Comparison of ENCODE assay signal across 17 mouse cellular contexts in the genomic region with DNA sequence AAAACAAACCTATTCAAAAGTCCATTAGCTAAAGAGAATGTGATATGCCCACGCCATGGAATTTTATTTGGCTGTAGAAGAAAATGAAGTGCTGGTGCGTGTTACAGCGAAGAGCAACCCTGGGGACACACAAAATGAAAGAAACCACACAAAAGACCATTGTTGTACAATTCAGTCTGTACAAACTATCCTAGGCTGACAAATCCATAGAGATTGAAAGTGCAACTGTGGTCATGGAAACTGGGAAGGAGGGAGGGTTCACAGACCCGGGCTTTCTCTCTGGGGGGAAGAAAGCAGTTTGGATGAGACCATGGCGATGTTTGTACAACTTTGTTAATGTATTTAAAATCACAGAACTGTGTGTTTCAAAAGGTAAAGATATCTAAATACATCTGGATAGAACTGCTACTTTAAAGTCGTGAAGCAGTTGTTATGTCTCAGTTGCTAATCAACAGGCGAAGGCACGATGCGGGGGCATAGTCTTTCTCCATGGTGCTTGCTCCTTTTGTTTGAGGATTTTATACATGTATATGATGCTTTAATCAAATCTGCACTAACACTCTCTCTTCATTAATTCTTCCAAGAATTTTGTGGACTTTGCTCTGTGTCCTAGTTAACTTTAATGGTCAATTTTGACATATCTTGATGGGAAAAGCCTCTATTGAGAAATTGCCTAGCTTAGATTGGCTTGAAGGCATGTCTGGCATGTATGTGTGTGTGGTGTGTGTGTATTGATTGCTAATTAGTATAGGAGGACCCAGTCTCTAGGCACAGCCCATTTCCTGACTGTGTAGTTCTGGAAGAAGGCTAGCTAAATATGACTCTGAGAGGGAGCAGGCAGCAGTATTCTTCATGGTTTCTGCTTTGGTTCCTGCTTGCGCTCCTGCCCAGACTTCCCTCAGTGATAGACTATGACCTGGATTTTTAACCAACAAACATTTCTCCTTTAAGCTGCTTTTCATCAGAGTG. TPM values are rescaled to one million over a fixed set of nuclear protein-coding genes. Genes with fewer than 3 reads are reported as not detected.
DNase-seq lines count a peak whose midpoint lies in the region; ATAC-seq lines count a peak whose summit lies in the region.
"Had no signal": no experiment of that assay in that cellular context is flagged by ENCODE, and none has a peak within 500 bp of the region (broad histone marks: within the 10 kb centered on the region; RNA-seq: fewer than 3 reads in every experiment).

No protein-coding gene starts in this region.

- H3K27me3 ChIP-seq in forebrain, embryonic 12.5 days = no peaks in the 10 kb centered on the region
- no peaks in the 10 kb centered on the region for H3K27me3 ChIP-seq in forebrain, embryonic 11.5 days (ENCODE audit: control insufficient read depth, insufficient read depth, low read length)
- no peaks in the 10 kb centered on the region for H3K27me3 ChIP-seq in lung, embryonic 15.5 days
- peaks cover 3% of the 10 kb centered on the region; the same call in 1 of the 2 replicates for H3K27me3 ChIP-seq in hindbrain, embryonic 13.5 days
- H3K27me3 ChIP-seq in midbrain, embryonic 16.5 days (ENCODE audit: control insufficient read depth, insufficient read depth, low read depth, low read length) = no peaks in the 10 kb centered on the region
- H3K27me3 ChIP-seq: limb, embryonic 15.5 days; stomach, embryonic 15.5 days had no signal

- H3K9me3 ChIP-seq in forebrain, embryonic 12.5 days = no peaks in the 10 kb centered on the region
- no peaks in the 10 kb centered on the region for H3K9me3 ChIP-seq in forebrain, embryonic 11.5 days (ENCODE audit: control insufficient read depth, low read length)
- no peaks in the 10 kb centered on the region for H3K9me3 ChIP-seq in lung, embryonic 15.5 days
- H3K9me3 ChIP-seq in hindbrain, embryonic 13.5 days = no peaks in the 10 kb centered on the region
- H3K9me3 ChIP-seq in midbrain, embryonic 16.5 days (replicated peaks; ENCODE audit: control insufficient read depth, low read length, poor library complexity, severe bottlenecking) = no peaks in the 10 kb centered on the region
- H3K9me3 ChIP-seq: limb, embryonic 15.5 days; stomach, embryonic 15.5 days had no signal

- 63% methylated on average over 10 of the region's 10 CpGs for WGBS in forebrain, embryonic 12.5 days
- 67% methylated on average over 10 of the region's 10 CpGs for WGBS in forebrain, embryonic 11.5 days
- 68% methylated on average over 10 of the region's 10 CpGs for WGBS in lung, embryonic 15.5 days
- 37% methylated on average over 10 of the region's 10 CpGs for WGBS in hindbrain, embryonic 13.5 days
- 36% methylated on average over 10 of the region's 10 CpGs for WGBS in midbrain, embryonic 16.5 days

- no peak overlapping the region for H3K27ac ChIP-seq in forebrain, embryonic 12.5 days
- H3K27ac ChIP-seq in forebrain, embryonic 11.5 days (ENCODE audit: low read depth, low read length) = no peak overlapping the region
- peak overlapping the region; percentile 75 for H3K27ac ChIP-seq in lung, embryonic 15.5 days
- H3K27ac ChIP-seq in hindbrain, embryonic 13.5 days = peak overlapping the region; percentile 42
- H3K27ac ChIP-seq in midbrain, embryonic 16.5 days (ENCODE audit: low read length) = peak overlapping the region; percentile 48; the same call in 1 of the 2 replicates
- H3K27ac ChIP-seq: limb, embryonic 15.5 days; stomach, embryonic 15.5 days had no signal

- H3K4me3 ChIP-seq in forebrain, embryonic 12.5 days (replicated peaks) = no peak overlapping the region
- H3K4me3 ChIP-seq in forebrain, embryonic 11.5 days (ENCODE audit: low read depth, low read length) = no peak overlapping the region
- no peak overlapping the region for H3K4me3 ChIP-seq in lung, embryonic 15.5 days
- H3K4me3 ChIP-seq in hindbrain, embryonic 13.5 days = no peak overlapping the region
- H3K4me3 ChIP-seq in midbrain, embryonic 16.5 days (ENCODE audit: low read depth, low read length) = no peak overlapping the region
- H3K4me3 ChIP-seq: erythroblast, embryonic 14.5 days; limb, embryonic 15.5 days; stomach, embryonic 15.5 days had no signal

- peaks cover 14% of the 10 kb centered on the region for H3K4me1 ChIP-seq in forebrain, embryonic 12.5 days
- no peaks in the 10 kb centered on the region for H3K4me1 ChIP-seq in forebrain, embryonic 11.5 days (replicated peaks; ENCODE audit: control insufficient read depth, insufficient read depth, low read length)
- H3K4me1 ChIP-seq in lung, embryonic 15.5 days = peaks cover 10% of the 10 kb centered on the region; the same call in 1 of the 2 replicates
- peaks cover 17% of the 10 kb centered on the region for H3K4me1 ChIP-seq in hindbrain, embryonic 13.5 days (replicated peaks)
- peaks cover 11% of the 10 kb centered on the region for H3K4me1 ChIP-seq in midbrain, embryonic 16.5 days (ENCODE audit: control insufficient read depth, insufficient read depth, low read length)
- H3K4me1 ChIP-seq: stomach, embryonic 15.5 days had no signal

- no peak overlapping the region for H3K9ac ChIP-seq in forebrain, embryonic 12.5 days
- H3K9ac ChIP-seq in forebrain, embryonic 11.5 days (ENCODE audit: low read length) = no peak overlapping the region
- H3K9ac ChIP-seq in lung, embryonic 15.5 days = no peak overlapping the region
- no peak overlapping the region for H3K9ac ChIP-seq in hindbrain, embryonic 13.5 days
- H3K9ac ChIP-seq in midbrain, embryonic 16.5 days (ENCODE audit: low read depth, low read length) = no peak overlapping the region
- H3K9ac ChIP-seq: limb, embryonic 15.5 days; stomach, embryonic 15.5 days had no signal

- no peak for DNase-seq in forebrain, embryonic 11.5 days (ENCODE audit: low spot score)
- DNase-seq in lung, postnatal 14 days = no peak
- no peak for DNase-seq in adrenal gland, postnatal 4 days (ENCODE audit: low spot score in 2 of 2)
- DNase-seq: cerebellum, adult 9-10 months; heart, postnatal 36 days; kidney, adult 9 months; layer of hippocampus, adult 9-11 months; right cerebral cortex, postnatal 25 days had no signal

- no peaks in the 10 kb centered on the region for H3K36me3 ChIP-seq in forebrain, embryonic 12.5 days (replicated peaks)
- H3K36me3 ChIP-seq in forebrain, embryonic 11.5 days (ENCODE audit: control insufficient read depth, insufficient read depth, low read length) = no peaks in the 10 kb centered on the region
- H3K36me3 ChIP-seq in lung, embryonic 15.5 days = no peaks in the 10 kb centered on the region
- no peaks in the 10 kb centered on the region for H3K36me3 ChIP-seq in hindbrain, embryonic 13.5 days
- no peaks in the 10 kb centered on the region for H3K36me3 ChIP-seq in midbrain, embryonic 16.5 days (ENCODE audit: control insufficient read depth, insufficient read depth, low read length)
- H3K36me3 ChIP-seq: limb, embryonic 15.5 days; stomach, embryonic 15.5 days had no signal

- ATAC-seq in forebrain, embryonic 12.5 days (ENCODE audit: low FRiP score) = peak; percentile 41; the same call in 1 of the 2 replicates
- ATAC-seq in forebrain, embryonic 11.5 days (replicated peaks; ENCODE audit: low FRiP score) = no peak
- no peak for ATAC-seq in lung, embryonic 15.5 days (ENCODE audit: borderline replicate concordance, extremely low read depth, low FRiP score, low TSS enrichment)
- ATAC-seq in hindbrain, embryonic 13.5 days (ENCODE audit: low FRiP score) = peak; percentile 84
- peak; percentile 79 for ATAC-seq in midbrain, embryonic 16.5 days
- no peak for ATAC-seq in megakaryocyte-erythroid progenitor cell, adult 5-6 weeks (replicated peaks; ENCODE audit: low FRiP score, low TSS enrichment, poor library complexity, severe bottlenecking)
- ATAC-seq: activated CD4-positive, CD25-positive, alpha-beta regulatory T cell, adult 4 months had no signal

- H3K4me2 ChIP-seq in forebrain, embryonic 12.5 days = no peak overlapping the region
- no peak overlapping the region for H3K4me2 ChIP-seq in forebrain, embryonic 11.5 days (ENCODE audit: low read depth, low read length, severe bottlenecking)
- no peak overlapping the region for H3K4me2 ChIP-seq in lung, embryonic 15.5 days
- H3K4me2 ChIP-seq in hindbrain, embryonic 13.5 days = peak overlapping the region; percentile 6; the same call in 1 of the 2 replicates
- H3K4me2 ChIP-seq in midbrain, embryonic 16.5 days (ENCODE audit: low read length) = peak overlapping the region; percentile 23
- H3K4me2 ChIP-seq: limb, embryonic 15.5 days; stomach, embryonic 15.5 days had no signal

RNA-seq across cellular contexts. Expression of gene Colgalt2, which starts 55.9 kb away (rescaled TPM):
- 1.5 and 2.1 TPM in 2 replicates for polyA plus RNA-seq in forebrain, embryonic 12.5 days (2016; fragmentation: Nextera tagmentation; extraction: Ambion mirVana)
- polyA plus RNA-seq in forebrain, embryonic 11.5 days (2014; fragmentation: Nextera tagmentation; extraction: Ambion mirVana) = 2.1 and 2.2 TPM in 2 replicates
- polyA plus RNA-seq in lung, embryonic 15.5 days (2015; fragmentation: Nextera tagmentation; extraction: Ambion mirVana) = 1.0 and 1.2 TPM in 2 replicates
- polyA plus RNA-seq in hindbrain, embryonic 13.5 days (2015; fragmentation: Nextera tagmentation; extraction: Ambion mirVana) = 2.5 and 2.9 TPM in 2 replicates
- 4.4 and 5.1 TPM in 2 replicates for polyA plus RNA-seq in midbrain, embryonic 16.5 days (2015; fragmentation: Nextera tagmentation; extraction: Ambion mirVana)
- not detected in 2 replicates for total RNA-seq in megakaryocyte-erythroid progenitor cell, adult 5-6 weeks (2014; fragmentation: Nextera tagmentation)
- not detected in 2 replicates for total RNA-seq in megakaryocyte-erythroid progenitor cell, adult 5-6 weeks (2017)
- total RNA-seq in adrenal gland, postnatal 4 days (2021) = 1 to 10 TPM; 2.5 to 2.8 TPM
- polyA plus RNA-seq: activated CD4-positive, CD25-positive, alpha-beta regulatory T cell, adult 4 months; erythroblast, embryonic 14.5 days had no signal

Comparison
In these comparisons a context has a peak if more than half of its experiments do, and no peak if none do; other contexts are left out.
1. ATAC-seq: peak in forebrain, embryonic 12.5 days (single experiment), hindbrain, embryonic 13.5 days (single experiment) and midbrain, embryonic 16.5 days (single experiment); none in forebrain, embryonic 11.5 days (single experiment), lung, embryonic 15.5 days (single experiment) and megakaryocyte-erythroid progenitor cell, adult 5-6 weeks (single experiment).
2. H3K27ac ChIP-seq: peak in lung, embryonic 15.5 days (single experiment), hindbrain, embryonic 13.5 days (single experiment) and midbrain, embryonic 16.5 days (single experiment); none in forebrain, embryonic 12.5 days (single experiment) and forebrain, embryonic 11.5 days (single experiment).
3. H3K4me2 ChIP-seq: peak in hindbrain, embryonic 13.5 days (single experiment) and midbrain, embryonic 16.5 days (single experiment); none in forebrain, embryonic 12.5 days (single experiment), forebrain, embryonic 11.5 days (single experiment) and lung, embryonic 15.5 days (single experiment).